Mouse (Mus musculus): ENCODE measurements at regions not wholly inside any gene's neighbourhood (a gene's known extent, or its start where the extent isn't known, plus 50 kb on each side); places are given as distances from the start of the nearest gene placed in this dataset.

- TF ChIP-seq GATA1 (IDR thresholded peaks at IDR 0.05; ENCODE audit: borderline replicate concordance, low read length) (no peak), FLI1 (IDR thresholded peaks at IDR 0.05; ENCODE audit: low read length) (no peak)
Measured at GRCm38 (mm10) chr8:8452226-8452625, 208.8 kb downstream of the Efnb2 start.
